Mouse (Mus musculus): Measurements from ENCODE around the gene Ikzf2.

Gene Ikzf2

DNA sequence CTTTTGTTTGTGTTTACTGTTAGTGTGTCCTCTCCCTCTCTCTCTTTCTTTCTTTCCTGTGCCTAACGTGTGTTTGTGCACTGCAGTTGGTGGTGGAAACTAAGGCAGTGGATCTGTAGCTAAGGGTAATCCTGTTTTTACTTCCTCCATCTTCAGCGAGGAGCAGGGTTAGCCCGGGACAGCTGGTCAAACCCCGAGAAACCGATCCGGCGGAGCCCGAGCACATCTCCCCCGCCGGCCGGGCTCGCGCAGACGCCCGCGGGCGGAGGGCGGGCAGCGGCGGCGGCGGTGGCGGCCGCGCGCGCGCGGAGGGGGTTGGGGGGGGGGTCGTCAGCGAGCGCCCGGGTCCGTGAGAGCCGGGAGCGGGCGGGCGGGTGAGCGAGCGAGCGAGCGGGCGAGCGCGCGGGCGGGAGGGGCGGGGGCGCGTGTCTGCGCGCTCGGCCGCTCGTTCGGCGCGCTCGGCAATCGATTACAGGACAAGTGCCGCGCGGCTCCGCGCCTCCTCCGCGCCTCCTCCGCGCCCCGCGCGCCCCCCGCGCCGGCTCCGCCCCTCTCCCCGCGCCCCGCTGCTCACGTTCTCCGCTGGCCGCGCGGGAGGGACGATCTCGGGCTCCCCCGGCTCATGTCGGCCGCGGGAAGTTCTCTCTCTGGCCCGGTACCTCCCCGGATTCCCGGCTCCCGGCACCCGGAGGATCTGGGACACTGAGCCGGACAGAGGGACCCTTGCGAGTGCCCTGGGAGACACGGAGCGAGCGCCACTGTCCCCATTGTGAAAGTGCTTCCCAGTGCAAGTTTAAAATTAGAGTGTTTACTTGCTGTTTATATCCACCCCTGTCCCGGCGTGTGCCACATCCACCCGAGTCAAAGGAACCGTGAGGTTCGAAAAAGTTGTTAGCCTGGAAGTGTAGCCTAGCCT lies at the start of gene Ikzf2:
Gene Ikzf2, minus strand, starts transcription at position 170 of the 916 bp plus-strand sequence.
- TF ChIP-seq GATA4 (IDR thresholded peaks at IDR 0.05; ENCODE audit: insufficient replicate concordance, low read length), result no peak

DNA sequence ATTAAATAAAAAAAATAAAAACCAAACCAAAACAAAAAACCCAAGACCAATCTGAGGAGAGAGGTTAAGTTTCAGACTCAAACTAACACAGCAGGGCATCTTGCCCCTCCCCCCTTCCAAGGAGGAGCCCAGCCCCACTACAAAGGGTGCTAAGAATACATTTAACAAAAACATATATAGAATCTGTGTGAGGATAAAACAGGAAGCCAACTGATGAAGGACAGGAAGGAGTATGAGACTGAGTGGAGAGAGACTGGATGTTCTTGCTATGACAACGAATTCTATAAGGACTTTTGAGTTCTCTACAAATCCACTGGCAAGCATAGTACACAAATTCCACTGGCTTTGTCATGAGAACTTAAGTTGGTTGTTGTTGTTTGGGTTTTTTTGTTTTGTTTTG lies 42.7 kb upstream of the Ikzf2 start:
- no peak for TF ChIP-seq GATA4 (IDR thresholded peaks at IDR 0.05; ENCODE audit: insufficient replicate concordance, low read length)

DNA sequence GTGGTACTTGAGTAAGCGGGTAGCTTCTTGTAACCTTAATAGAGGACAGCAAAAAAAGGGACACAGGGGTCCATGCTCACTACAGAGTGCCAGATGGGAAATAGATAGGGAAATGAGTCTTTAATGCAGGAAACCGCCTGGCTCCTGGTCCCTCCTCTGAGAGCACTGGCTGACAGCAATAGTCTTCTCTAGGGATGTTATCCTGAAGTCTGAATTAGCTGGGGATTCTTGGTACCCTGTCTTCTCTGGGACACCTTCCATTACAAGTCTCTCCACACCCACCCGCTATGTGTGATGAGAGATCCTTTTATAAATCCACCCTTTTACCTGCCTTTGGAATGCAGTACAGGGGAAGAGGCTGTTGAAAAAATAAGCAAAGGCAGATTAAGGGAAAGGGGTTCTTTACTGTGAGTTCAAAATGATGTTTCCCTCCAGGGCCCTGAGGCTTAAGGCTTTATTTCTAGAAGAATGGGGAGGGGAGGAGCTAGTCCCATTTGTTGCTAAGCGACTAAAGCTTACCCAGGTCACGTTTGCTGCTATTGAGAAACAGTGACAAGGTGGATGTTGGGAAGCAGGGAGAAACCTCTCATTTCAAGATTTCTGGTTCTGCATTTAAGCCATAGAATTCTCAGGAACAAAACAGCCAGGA lies 42.1 kb upstream of the Ikzf2 start:
- no peak for TF ChIP-seq GATA4 (IDR thresholded peaks at IDR 0.05; ENCODE audit: insufficient replicate concordance, low read length)

DNA sequence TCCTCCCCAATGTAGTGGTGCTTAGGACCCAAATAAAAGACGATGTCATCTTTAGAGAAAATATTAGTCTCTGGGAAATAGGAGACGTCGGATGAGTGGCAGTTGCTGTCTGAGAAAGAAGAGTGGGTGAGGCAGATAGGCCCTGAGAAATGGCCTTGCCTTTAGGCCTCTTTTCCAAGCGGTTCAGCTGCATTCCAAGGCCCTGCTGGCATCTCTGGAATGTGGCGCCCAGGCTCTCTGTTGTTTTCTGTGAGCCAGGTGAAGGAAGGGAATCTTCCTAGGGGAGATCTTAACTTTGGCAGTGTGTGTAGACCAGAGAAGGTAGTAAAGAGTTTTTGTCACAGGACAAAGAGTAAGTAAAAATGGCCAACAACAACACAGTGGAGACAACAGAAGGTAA lies 40.9 kb upstream of the Ikzf2 start:
- no peak for TF ChIP-seq GATA4 (IDR thresholded peaks at IDR 0.05; ENCODE audit: insufficient replicate concordance, low read length)

DNA sequence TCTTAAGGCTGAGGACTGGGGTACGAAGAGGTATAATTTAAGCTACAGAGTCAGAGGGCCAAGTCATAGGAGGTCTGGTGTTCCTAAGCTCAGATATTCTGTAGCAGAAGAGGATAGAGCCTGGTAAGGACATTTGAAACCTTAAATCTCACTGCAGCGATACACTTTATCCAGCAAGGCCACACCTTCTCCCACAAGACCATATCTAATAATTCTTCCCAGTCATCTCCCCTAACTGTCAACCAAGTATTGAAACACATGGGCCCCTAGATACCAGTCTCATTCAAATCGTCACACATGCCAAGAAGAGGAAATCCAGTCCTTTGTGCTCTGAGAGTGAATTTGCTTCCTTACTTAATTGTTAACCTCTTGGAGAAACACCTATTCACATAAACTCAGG lies 30.1 kb upstream of the Ikzf2 start:
- no peak for TF ChIP-seq GATA4 (IDR thresholded peaks at IDR 0.05; ENCODE audit: insufficient replicate concordance, low read length)

DNA sequence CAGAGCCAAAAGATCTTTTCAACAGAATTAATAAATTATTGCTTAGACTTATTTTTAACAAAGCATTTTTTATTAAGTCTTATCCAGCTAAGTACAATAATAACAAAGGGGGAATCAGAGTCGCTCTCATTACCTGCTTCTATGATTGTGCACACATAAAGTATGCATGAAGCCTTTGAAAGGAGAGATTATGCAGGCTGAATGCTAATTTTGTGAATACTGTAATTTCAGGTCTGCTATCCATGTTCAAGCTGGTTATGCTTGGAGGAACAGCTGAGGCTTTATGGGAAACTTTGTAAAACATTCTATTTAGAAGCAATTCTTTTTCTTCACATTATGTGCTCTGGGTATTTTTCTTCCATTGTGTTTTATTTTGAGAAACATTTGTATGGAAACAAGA lies 21.5 kb upstream of the Ikzf2 start:
- no peak for TF ChIP-seq GATA4 (IDR thresholded peaks at IDR 0.05; ENCODE audit: insufficient replicate concordance, low read length)

DNA sequence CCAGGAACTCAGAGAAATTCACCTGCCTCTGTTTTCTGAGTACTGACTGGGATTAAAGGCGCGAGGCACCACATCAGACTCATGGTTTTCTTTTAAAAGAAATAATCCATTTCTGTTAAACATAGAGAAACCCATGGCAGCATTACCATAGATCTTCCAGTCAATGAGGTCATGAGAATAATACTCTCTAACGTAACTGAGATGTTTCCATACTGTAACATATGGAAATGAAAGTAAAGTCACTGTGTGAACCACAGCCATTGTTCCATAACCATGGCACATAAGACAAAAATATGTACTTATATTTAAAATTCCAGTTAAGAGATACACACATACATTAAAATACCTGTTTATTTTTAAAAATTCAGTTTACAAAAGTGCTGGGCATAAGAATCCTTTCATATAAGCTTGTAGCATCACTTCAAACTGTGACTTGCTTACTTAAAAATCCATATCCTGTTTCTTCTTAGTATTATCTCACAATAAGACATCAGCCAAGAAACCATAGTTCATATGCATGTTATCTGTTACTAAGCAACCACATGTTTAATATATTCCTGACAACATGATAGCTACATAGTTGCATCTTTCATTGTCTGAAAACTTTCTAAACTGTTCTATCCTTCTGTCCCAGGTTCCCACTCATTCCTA lies 16.6 kb upstream of the Ikzf2 start:
- TF ChIP-seq GATA4 (IDR thresholded peaks at IDR 0.05; ENCODE audit: insufficient replicate concordance, low read length), result no peak

DNA sequence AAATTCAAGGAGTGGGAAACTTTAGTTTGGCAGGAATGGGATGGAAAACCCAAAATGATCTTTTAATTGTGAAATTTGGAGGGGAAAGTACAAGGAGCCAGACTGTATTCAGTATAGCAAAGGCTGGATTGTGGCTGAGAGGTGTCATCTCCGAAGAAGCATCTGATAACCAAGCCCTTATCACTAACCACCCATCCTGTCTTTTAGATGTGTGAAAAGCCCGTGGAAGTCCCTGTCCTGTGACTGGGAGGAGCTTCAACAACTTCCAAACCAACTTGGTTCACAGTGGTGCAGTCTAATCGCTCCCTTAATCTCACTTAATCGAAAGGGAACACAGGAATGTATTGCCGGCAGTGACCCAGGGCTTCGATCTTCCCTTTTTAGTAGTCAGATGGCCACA lies 4.9 kb upstream of the Ikzf2 start:
- TF ChIP-seq GATA4 (IDR thresholded peaks at IDR 0.05; ENCODE audit: insufficient replicate concordance, low read length), result no peak

DNA sequence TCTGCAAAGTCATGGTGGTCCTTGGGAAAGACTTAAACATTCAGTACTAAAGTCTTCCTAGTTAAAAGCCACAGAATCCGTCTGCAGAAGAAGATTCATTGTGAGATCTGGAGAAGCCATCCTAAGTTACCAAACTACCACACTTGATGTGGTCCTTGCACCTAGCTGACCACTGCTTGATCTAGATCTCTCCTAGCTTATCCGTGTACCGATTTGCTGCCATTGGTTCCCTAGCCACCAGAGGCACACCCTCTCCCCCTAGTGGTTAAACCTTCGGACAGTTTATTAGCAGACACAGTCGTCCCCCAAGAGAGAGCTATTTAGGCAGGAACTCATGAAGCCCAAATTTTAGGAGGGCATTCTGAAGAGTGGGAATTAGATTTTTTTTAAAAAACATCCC lies 1.9 kb upstream of the Ikzf2 start:
- TF ChIP-seq GATA4 (IDR thresholded peaks at IDR 0.05; ENCODE audit: insufficient replicate concordance, low read length), result no peak

DNA sequence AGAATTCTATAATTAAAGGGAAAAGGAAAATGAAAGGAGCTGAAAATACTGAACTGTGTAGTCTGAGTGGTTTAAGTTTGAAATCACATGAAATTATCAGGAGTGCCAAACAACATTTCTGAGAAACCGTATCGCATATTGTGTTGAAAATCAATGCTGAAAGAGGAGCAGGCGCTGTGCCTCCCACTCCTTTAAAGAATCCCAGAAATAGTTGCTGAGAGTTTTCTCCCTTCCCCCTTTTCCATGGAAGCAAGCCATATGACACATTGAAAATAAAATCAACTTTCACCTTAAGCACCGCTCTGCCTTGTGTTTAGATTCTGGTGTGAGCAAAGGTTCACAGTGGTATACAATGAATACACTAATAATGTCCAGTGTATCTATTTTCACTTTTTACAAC lies 1.1 kb upstream of the Ikzf2 start:
- no peak for TF ChIP-seq GATA4 (IDR thresholded peaks at IDR 0.05; ENCODE audit: insufficient replicate concordance, low read length)

DNA sequence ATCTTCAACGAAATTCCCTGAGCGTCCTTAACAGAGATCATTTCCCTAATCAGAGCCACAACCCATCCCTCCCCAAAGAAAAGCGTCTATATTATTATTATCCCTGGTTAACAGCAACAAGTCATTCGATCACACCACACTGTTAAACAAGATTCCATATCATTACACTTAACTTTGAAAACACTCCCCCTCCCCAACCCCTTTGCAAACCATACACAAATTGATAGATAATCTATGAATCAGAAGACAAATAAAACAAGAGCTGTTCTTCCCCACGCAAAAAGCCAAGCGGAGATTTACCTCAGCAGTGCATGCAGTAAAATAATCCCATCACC lies 337 bp downstream of the Ikzf2 start:
- TF ChIP-seq GATA4 (IDR thresholded peaks at IDR 0.05; ENCODE audit: insufficient replicate concordance, low read length), result no peak

DNA sequence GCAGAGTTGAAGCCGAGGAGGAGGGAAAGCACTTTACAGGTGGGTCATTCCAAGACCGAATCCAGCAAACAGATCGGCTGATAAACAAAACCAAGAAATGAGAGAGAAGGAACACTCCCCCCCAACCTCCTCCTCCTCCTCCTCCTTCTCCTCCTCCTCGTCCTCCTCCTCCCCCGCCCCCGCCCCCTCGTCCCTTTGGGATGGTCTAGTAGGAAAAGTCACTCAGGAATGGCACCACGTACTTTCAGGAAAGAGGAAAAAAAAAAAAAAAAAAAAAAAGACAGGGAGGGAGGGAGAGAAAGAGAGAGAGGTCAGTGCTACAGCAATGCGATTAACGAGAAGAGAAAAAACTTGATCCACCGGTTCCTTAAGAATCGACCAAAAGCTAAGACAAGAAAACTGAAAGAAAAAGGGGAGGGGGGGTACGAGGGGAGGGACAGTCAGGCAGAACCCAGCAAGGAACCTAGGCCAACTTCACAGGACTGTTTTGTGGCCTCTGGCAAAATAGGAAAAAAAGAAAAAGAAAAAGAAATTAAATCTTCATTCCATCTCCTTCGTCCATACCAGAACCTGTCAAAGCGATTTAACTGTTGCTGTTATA lies 1.1 kb downstream of the Ikzf2 start:
- TF ChIP-seq GATA4 (IDR thresholded peaks at IDR 0.05; ENCODE audit: insufficient replicate concordance, low read length), result no peak

DNA sequence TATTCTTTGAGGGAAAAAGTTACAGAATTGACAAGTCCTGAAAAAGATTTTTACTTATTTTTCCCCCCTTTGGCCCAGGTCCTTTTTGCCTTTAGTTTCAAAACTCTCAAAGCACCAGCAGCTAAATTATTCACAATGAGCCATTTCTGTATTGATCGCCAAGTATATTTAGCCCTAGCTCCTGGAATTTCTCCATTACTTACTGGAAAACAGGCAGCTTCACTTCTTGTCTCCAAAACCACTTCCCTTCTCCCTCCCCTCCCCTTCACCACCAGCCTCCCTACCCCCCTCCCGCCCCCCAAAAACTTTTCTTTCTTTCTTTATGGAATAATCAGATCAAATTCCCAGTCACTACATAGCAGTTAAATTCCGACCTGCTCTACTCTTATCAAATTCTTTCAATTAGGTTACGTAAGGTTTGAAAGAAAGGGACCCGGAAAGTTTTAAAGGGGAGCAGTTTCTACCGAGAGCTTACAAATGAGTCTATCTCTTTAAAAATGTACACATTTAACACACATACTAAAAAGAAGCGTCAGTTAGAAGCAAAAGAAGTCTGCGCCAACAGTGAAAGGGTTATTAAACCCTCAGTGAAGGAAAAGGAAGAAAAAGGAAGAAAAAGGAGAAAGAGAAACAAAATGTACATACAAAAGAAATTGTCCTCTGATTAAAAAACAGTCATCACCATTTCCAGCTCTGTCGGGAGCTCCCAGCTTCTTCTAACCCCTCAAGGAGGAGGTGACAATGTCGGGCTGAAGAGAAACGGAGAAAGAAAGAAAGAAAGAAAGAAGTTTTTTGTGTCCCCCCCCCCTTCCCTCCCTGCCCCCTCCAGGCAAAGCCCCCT lies 1.8 kb downstream of the Ikzf2 start:
- no peak for TF ChIP-seq GATA4 (IDR thresholded peaks at IDR 0.05; ENCODE audit: insufficient replicate concordance, low read length)

DNA sequence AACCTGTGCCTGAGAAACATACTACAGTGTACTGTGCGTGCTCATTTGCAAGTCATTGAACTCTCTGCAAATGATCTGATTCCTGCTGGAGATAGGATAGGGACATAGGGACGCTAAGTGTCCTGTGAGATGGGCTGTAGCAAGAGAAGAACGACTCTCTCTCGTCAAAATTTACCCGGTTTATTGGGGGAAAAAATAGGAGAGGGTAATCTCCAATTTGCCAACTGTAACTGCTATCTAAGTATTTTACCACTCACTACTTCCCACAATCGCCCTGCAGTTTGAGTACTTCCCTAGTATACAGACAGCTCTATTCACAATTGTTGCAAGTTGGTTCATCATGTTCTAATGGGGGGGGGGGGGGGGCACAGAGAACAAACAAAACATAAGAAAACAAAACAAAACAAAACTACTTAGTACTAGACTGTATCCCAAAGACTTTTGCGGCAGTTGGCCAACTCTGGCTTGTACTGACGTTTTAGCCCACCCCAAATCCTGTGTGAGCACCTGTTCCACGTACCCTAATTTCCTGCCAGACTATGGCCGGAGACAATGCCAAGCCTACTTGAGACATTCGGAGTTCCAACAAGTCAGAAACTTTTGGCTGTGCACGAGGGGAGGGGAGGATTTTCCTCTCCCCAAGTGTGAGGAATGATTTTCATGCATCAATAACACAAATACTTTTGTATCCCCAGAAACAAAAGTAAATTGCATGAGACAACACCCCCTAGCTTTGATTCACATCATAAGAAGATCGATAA lies 2.6 kb downstream of the Ikzf2 start:
- TF ChIP-seq GATA4 (IDR thresholded peaks at IDR 0.05; ENCODE audit: insufficient replicate concordance, low read length), result no peak
